Mouse (Mus musculus) limb, embryonic 15.5 days (tissue): ENCODE results near the gene Rtl4. TPM values are rescaled to one million over a fixed set of nuclear protein-coding genes. Genes with fewer than 3 reads are reported as not detected.

Experiments used
- ATAC-seq: fragments of 200-750 bp; cut with Nextera tagmentation; 2 replicates; pipeline ENCODE4 v1.8.0; 2017; ENCODE audit warnings: low read depth, moderate TSS enrichment; ENCODE audit not compliant: insufficient number of reproducible peaks, low FRiP score, low TSS enrichment
- H3K27ac ChIP-seq: fragments of 300-500 bp; sonication (generic); 2 replicates; pipeline ENCODE4 v1.5.1; 2015; ENCODE audit warnings: moderate library complexity, mild to moderate bottlenecking, inconsistent platforms
- H3K27me3 ChIP-seq: fragments of 300-500 bp; sonication (generic); 2 replicates; pipeline ENCODE4 v1.6.1; 2015; ENCODE audit warnings: inconsistent platforms
- H3K36me3 ChIP-seq: fragments of 300-500 bp; sonication (generic); 2 replicates; pipeline ENCODE4 v1.6.1; 2015; ENCODE audit warnings: inconsistent platforms
- H3K4me1 ChIP-seq: fragments of 300-500 bp; sonication (generic); 2 replicates; pipeline ENCODE4 v1.6.1; 2015; ENCODE audit warnings: inconsistent platforms
- H3K4me2 ChIP-seq: fragments of 300-500 bp; sonication (generic); 2 replicates; pipeline ENCODE4 v1.6.1; 2015; ENCODE audit warnings: mild to moderate bottlenecking, inconsistent platforms
- H3K4me3 ChIP-seq: fragments of 300-500 bp; sonication (generic); 2 replicates; pipeline ENCODE4 v1.5.1; 2015; ENCODE audit warnings: mild to moderate bottlenecking, inconsistent platforms
- H3K9ac ChIP-seq: fragments of 300-500 bp; sonication (generic); 2 replicates; pipeline ENCODE4 v1.6.1; 2015; ENCODE audit warnings: inconsistent platforms
- H3K9me3 ChIP-seq: fragments of 300-500 bp; sonication (generic); 2 replicates; pipeline ENCODE4 v1.6.1; 2016; ENCODE audit warnings: inconsistent platforms
- WGBS: fragments of 180-500 bp; shearing (Covaris S2); methylation state at CpG from one replicate; pipeline ENCODE4 v1.1.7; 2015; 5-methylcytosine and 5-hydroxymethylcytosine counted together
- polyA plus RNA-seq: library from polyadenylated mRNA; unstranded; fragments of >200 nt; fragmentation: Nextera tagmentation; extraction: Ambion mirVana; gene quantifications from 2 replicates; pipeline ENCODE4 v1.2.1, GENCODE M21; 2015

Rtl4 gene
- 0.65 and 0.81 TPM in 2 replicates for polyA plus RNA-seq

DNA sequence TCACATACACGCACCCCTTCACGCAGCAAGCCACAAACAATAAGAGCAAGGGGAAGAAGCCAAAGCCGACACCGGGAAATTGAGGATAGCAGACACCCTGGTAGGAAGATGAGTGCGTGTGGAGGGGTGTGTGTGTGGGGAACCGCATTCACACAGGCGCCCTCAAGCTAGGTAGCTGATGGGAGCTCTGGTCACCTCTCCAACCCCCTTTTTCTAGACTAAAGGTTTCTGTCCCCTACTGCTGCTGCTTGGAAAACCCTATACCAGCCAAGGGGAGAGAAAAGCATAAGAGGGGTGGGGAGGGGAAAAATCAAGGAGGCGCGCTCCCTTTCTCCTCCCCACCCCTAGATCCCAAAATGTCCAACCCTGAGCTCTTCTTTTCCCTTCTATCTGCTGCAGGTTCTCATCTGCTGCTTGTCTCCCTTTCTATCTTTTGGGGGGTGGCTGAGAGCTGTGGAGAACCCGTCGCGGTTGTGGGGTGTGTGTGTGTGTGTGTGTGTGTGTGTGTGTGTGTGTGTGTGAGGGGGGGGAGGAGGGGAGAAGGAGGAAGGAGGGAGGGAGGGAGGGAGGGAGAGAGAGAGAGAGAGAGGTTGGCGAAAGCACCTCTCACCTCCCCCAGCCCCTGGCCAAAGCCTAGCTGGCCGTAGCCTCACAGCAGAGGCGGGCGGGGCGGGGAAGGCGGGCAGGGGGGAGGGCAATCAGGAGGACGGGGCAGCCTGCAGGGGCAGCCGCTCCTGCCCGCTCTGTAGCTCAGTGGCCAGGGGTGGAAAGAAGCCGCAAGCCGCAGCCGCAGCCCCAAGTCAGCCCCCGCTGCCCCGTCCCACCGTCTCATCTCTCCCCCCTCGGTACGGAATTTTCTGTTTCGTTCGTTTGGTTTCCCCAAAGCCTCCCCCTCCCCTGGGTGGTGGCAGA, at the start of gene Rtl4:
Gene Rtl4, plus strand, starts transcription at position 701 of the 912 bp plus-strand sequence.
- no peak for ATAC-seq
- H3K4me2 ChIP-seq, result peak within 1 kb of the TSS; percentile 61
- H3K27ac ChIP-seq, result 0 out of 2 replicates have a peak within 1 kb of the TSS, but pooled peaks have one; percentile 27
- H3K9ac ChIP-seq, result no peak within 1 kb of the TSS
- H3K4me3 ChIP-seq, result peak within 1 kb of the TSS; percentile 40
- no peaks in the 10 kb centered on the region for H3K9me3 ChIP-seq
- 22% methylated on average over 19 of the region's 31 CpGs for WGBS
- no peaks in the 10 kb centered on the region for H3K36me3 ChIP-seq
- H3K4me1 ChIP-seq, result no peaks in the 10 kb centered on the region
- H3K27me3 ChIP-seq, result peaks cover 48% of the 10 kb centered on the region

DNA sequence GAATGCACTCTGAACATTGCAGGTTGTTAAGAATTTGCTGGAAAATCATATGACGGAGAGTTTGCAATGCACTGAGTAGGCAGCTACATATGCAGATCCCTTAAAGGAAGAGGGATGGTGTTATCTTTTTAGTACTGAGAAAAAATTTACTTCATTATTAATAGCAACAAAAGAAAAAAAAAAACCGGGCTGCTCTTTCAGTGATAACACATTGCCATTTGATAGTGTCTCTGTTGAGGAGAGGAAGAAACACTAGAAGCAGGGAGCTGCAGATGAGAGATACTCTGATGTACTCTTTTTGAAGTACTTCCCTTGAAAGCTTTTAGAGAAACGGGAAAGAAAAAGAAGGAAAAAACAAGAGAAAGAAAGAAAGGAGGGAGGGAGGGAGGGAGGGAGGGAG, 44.0 kb upstream of the Rtl4 start:
- 61% methylated on average over 3 of the region's 3 CpGs for WGBS
- H3K4me2 ChIP-seq, result no peak overlapping the region
- H3K9ac ChIP-seq, result no peak overlapping the region
- H3K27ac ChIP-seq, result no peak overlapping the region
- no peaks in the 10 kb centered on the region for H3K4me1 ChIP-seq
- H3K36me3 ChIP-seq, result no peaks in the 10 kb centered on the region
- ATAC-seq, result no peak
- no peaks in the 10 kb centered on the region for H3K27me3 ChIP-seq
- no peak overlapping the region for H3K4me3 ChIP-seq
- no peaks in the 10 kb centered on the region for H3K9me3 ChIP-seq

DNA sequence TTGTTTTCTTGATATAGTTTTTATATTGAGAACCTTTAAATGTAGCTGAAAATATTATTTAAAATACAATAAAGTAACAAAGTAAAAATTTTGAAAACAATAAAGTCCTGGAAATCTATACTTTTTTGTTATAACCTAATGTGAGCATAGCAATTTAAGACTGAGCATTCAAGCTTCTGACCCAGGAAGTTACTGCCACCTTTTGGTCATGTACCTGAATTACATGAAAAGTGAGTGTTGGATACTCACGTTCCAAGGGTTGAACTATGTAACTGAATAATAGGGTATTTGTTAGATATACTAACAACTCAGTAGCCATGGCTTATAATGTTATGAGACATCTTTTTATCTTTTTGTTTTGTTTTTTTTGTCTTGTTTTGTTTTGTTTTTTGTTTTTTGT, 43.3 kb upstream of the Rtl4 start:
- H3K4me2 ChIP-seq, result no peak overlapping the region
- no peak for ATAC-seq
- WGBS, result 49% methylated on average over 1 of the region's 1 CpGs
- no peak overlapping the region for H3K27ac ChIP-seq
- no peak overlapping the region for H3K4me3 ChIP-seq
- no peaks in the 10 kb centered on the region for H3K27me3 ChIP-seq
- H3K36me3 ChIP-seq, result no peaks in the 10 kb centered on the region
- H3K9ac ChIP-seq, result no peak overlapping the region
- no peaks in the 10 kb centered on the region for H3K9me3 ChIP-seq
- no peaks in the 10 kb centered on the region for H3K4me1 ChIP-seq

DNA sequence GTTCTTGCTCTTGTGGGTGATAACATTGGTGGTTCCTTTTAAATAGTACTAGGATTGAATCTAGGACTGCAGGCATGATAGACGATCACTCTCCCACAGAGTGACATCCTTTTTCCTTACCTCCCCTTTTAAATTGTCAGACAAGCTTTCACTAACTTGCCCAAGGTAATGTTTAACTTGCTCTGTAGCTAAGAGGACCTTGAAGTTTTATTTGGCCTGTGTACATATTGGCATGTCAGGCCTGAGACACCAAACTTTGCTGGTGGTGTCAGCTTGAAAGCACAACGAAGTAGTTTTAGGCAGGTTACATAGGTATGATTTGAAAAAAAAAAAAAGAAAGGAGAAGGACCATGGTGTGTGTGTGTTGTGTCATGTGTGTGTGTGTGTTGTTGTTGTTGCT, 36.5 kb upstream of the Rtl4 start:
- 75% methylated on average over 2 of the region's 2 CpGs for WGBS
- H3K36me3 ChIP-seq, result no peaks in the 10 kb centered on the region
- H3K4me2 ChIP-seq, result no peak overlapping the region
- no peak overlapping the region for H3K4me3 ChIP-seq
- H3K27me3 ChIP-seq, result 0 out of 2 replicates have a peak, but pooled peaks cover 5% of the 10 kb centered on the region
- no peak overlapping the region for H3K27ac ChIP-seq
- H3K9ac ChIP-seq, result no peak overlapping the region
- H3K4me1 ChIP-seq, result no peaks in the 10 kb centered on the region
- no peak for ATAC-seq
- no peaks in the 10 kb centered on the region for H3K9me3 ChIP-seq

DNA sequence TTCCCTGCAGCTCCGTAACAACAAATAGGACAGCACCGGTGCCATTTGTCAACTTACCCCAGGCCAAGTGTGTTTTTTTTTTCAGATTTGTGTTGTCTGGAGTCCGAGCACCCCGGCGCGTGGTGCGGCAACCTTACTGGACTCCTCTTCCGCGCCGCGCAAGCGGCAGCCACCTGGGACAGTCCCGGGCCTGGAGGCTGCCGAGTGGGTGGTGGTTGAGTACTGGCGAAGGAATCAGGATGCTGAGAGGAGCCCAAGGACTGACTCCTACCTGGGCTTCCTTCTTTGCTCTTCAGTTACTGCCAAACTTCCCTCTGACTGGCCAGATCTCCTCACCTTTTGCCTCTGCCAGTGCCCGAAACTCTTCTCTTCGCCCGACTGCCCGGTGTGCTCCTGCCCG, 965 bp upstream of the Rtl4 start:
- Histone ChIP-seq H3K27me3 (peaks cover 48% of the 10 kb centered on the region), H3K4me3 (peak overlapping the region; percentile 40), H3K4me2 (peak overlapping the region; percentile 61), H3K27ac (no peak overlapping the region), H3K36me3 (no peaks in the 10 kb centered on the region), H3K4me1 (no peaks in the 10 kb centered on the region), H3K9me3 (no peaks in the 10 kb centered on the region), H3K9ac (no peak overlapping the region)
- no peak for ATAC-seq
- WGBS, result 37% methylated on average over 20 of the region's 20 CpGs

DNA sequence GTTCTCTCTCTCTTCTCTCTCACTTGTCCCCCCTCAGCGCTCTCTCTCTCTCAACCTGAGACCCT, 733 bp upstream of the Rtl4 start, which contains the start of gene Trpc5:
Gene Trpc5, minus strand, starts transcription at position 39 of the 65 bp plus-strand sequence.
- Histone ChIP-seq H3K9me3 (no peaks in the 10 kb centered on the region), H3K4me2 (peak within 1 kb of the TSS; percentile 61), H3K36me3 (no peaks in the 10 kb centered on the region), H3K4me3 (peak within 1 kb of the TSS; percentile 40), H3K27me3 (peaks cover 48% of the 10 kb centered on the region), H3K27ac (no peak within 1 kb of the TSS), H3K9ac (no peak within 1 kb of the TSS), H3K4me1 (no peaks in the 10 kb centered on the region)
- WGBS, result 25% methylated on average over 1 of the region's 1 CpGs
- ATAC-seq, result no peak

DNA sequence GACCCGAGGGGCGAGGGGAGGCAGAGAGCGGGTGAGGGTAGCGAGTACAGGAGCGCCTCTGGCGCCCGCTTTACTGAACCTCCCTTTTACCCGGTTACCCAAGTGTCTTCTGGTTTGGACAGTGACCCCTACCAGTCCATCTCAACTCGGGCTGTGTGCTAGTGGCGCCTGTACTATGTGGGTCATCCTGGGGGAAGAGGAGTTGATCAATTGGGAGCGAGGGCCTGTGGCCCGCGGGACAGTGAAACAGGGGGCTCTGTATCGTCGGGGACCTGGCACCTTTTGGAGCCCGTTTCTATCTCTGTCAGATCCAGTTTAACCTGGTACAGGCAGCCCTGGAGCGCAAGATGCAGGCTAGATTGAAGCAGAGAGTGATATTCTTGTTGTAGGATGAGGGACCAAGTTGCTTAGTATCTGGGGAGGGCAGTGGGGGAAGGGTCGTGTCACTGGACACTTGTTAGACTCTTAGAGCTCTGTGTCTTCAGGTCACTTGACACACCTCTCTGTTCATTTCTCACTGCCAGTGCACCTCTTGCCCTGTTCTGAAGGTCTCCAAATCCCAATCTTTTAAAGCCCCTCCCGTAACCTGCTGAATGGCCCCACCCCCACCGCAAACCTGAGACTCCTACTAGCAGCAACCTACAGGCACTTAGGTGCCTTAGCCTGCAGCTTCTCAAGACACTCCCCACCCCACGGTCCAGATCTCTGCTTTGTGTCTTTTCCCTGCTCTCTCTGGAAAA, 582 bp downstream of the Rtl4 start:
- no peak for ATAC-seq
- peak overlapping the region; percentile 40 for H3K4me3 ChIP-seq
- H3K27me3 ChIP-seq, result peaks cover 48% of the 10 kb centered on the region
- H3K27ac ChIP-seq, result 0 out of 2 replicates have a peak overlapping the region, but pooled peaks have one; percentile 27
- H3K4me1 ChIP-seq, result no peaks in the 10 kb centered on the region
- WGBS, result 23% methylated on average over 21 of the region's 21 CpGs
- peak overlapping the region; percentile 61 for H3K4me2 ChIP-seq
- H3K36me3 ChIP-seq, result no peaks in the 10 kb centered on the region
- H3K9ac ChIP-seq, result no peak overlapping the region
- H3K9me3 ChIP-seq, result no peaks in the 10 kb centered on the region

DNA sequence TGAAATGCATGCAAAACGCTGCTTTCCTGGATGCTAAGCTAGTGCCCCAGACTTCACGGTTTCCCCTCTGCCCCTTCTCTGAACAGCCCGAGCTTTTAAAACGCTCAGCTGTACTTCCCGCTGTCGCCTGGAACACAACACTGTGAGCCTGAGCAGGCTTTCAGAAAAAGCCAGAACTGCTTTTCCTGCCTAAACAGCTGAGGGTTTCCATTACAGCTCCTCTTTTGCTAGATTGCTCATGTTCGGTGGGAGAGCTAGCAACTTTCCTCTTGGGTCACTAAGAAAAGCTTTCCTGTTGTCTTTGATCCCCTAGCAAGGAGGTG, 1.1 kb downstream of the Rtl4 start:
- Histone ChIP-seq H3K9me3 (no peaks in the 10 kb centered on the region), H3K9ac (no peak overlapping the region), H3K4me2 (peak overlapping the region; percentile 61), H3K27me3 (peaks cover 42% of the 10 kb centered on the region), H3K4me1 (no peaks in the 10 kb centered on the region), H3K36me3 (no peaks in the 10 kb centered on the region), H3K27ac (0 out of 2 replicates have a peak overlapping the region, but pooled peaks have one; percentile 27), H3K4me3 (peak overlapping the region; percentile 40)
- 20% methylated on average over 7 of the region's 7 CpGs for WGBS
- no peak for ATAC-seq

DNA sequence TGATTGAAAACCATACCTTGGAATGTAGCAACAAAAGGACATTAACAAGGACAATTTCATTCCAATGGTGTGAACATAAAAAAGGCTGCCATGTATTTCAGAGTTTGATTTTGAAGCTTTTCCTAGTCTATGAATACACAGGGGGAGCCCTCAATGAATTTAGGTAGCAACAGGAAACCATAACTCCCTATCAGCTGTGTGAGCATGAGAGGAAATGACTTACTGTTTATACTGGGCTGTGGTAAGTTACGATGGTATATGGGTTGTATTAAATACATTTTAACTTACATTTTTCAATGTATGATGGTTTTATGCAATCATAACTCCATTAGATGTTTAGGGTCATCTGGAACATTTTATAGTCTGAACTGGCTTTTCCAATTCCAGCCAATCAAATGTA, 27.6 kb downstream of the Rtl4 start:
- no peaks in the 10 kb centered on the region for H3K4me1 ChIP-seq
- no peaks in the 10 kb centered on the region for H3K27me3 ChIP-seq
- no peak for ATAC-seq
- H3K9me3 ChIP-seq, result no peaks in the 10 kb centered on the region
- H3K9ac ChIP-seq, result no peak overlapping the region
- 58% methylated on average over 1 of the region's 1 CpGs for WGBS
- no peak overlapping the region for H3K4me3 ChIP-seq
- H3K27ac ChIP-seq, result no peak overlapping the region
- H3K4me2 ChIP-seq, result no peak overlapping the region
- H3K36me3 ChIP-seq, result no peaks in the 10 kb centered on the region

DNA sequence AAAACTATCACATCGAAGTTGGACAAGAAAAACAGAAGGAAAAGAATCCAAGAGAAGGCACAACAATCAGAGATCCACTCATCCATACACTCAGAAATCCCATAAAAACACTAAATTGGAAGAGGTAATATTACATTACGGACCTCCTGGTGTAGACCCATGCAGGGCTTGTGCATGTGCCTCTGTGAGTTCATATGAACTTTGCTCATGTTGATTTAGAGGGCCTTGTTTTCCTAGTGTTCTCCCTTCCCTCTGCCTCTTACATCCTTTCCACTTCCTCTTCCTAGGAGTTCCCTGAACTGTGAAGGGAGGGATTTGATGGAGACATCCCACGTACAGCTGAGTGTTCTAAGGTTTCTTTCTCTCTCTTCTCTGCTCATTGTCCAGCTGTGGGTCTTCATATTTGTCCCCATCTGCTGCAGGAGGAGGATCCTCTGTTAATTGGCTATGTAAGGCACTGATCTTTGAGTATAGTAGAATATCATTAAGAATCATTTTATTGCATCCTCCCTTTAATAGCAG, 58.9 kb downstream of the Rtl4 start:
- H3K4me3 ChIP-seq, result no peak overlapping the region
- no peaks in the 10 kb centered on the region for H3K27me3 ChIP-seq
- no peak overlapping the region for H3K9ac ChIP-seq
- no peaks in the 10 kb centered on the region for H3K36me3 ChIP-seq
- WGBS, result 61% methylated on average over 3 of the region's 3 CpGs
- H3K4me2 ChIP-seq, result no peak overlapping the region
- no peaks in the 10 kb centered on the region for H3K4me1 ChIP-seq
- no peaks in the 10 kb centered on the region for H3K9me3 ChIP-seq
- ATAC-seq, result no peak
- no peak overlapping the region for H3K27ac ChIP-seq

DNA sequence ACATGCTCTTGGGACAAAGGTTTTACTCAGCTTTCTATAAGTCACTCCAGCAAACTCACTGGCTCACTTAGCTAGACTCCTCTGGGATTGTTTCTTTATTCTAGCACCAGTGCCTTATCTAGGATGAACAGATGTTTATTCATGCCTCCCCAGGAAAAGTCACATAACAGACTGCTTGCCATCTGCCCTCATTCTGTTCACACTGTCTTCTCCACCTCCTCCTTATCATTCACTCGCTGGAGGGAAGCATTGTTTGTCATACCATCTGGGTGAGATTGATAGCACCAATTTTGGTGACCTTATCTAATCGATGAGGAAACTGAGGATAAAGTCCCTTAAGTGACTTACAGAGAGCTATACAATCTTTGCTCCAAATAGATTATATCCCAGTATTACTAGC, 298.3 kb downstream of the Rtl4 start:
- no peaks in the 10 kb centered on the region for H3K4me1 ChIP-seq
- H3K27ac ChIP-seq, result no peak overlapping the region
- no peak overlapping the region for H3K4me2 ChIP-seq
- no peak for ATAC-seq
- H3K4me3 ChIP-seq, result no peak overlapping the region
- H3K36me3 ChIP-seq, result no peaks in the 10 kb centered on the region
- 58% methylated on average over 2 of the region's 2 CpGs for WGBS
- no peak overlapping the region for H3K9ac ChIP-seq
- H3K9me3 ChIP-seq, result no peaks in the 10 kb centered on the region
- no peaks in the 10 kb centered on the region for H3K27me3 ChIP-seq

DNA sequence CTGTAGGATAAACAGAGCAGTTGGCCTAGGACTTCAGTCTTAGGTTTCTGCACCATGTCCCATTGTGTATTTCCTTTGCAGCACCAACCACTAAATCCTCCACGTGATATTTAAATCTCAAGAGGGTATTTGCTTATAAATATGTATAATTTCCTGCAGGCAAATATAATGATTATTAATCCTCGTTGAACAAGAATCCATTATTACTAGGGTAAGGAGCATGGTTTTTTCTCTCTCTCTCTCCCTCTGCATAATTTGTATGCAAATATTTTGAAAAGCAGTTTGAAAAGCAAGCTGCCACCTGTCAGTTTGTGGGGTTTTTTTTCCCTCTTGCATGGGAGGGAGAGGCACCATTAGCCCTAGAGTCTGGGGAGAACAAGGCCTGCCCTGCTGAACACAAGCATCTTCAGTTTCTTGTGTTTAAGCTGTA, 376.8 kb downstream of the Rtl4 start:
- Histone ChIP-seq H3K9me3 (no peaks in the 10 kb centered on the region), H3K4me1 (no peaks in the 10 kb centered on the region), H3K4me3 (no peak overlapping the region), H3K9ac (no peak overlapping the region), H3K4me2 (no peak overlapping the region), H3K27ac (no peak overlapping the region), H3K36me3 (no peaks in the 10 kb centered on the region), H3K27me3 (no peaks in the 10 kb centered on the region)
- WGBS, result 71% methylated on average over 2 of the region's 2 CpGs
- ATAC-seq, result no peak
